Mouse (Mus musculus) adrenal gland, postnatal 10 days (tissue): Measurements from ENCODE around the gene Col4a1. TPM values are rescaled to one million over a fixed set of nuclear protein-coding genes. Genes with fewer than 3 reads are reported as not detected.

Experiments
- DNase-seq: peaks from one replicate; pipeline ENCODE4 v3.0.0; 2021; ENCODE audit warnings: mixed read lengths
- total RNA-seq, 2 experiments: library from RNA; stranded (reverse); gene quantifications; 2 replicates each; pipeline ENCODE4 v1.2.3; 2021

Gene Col4a1
- total RNA-seq, 2 experiments from 2014 or later = 677 to 700 TPM

DNA sequence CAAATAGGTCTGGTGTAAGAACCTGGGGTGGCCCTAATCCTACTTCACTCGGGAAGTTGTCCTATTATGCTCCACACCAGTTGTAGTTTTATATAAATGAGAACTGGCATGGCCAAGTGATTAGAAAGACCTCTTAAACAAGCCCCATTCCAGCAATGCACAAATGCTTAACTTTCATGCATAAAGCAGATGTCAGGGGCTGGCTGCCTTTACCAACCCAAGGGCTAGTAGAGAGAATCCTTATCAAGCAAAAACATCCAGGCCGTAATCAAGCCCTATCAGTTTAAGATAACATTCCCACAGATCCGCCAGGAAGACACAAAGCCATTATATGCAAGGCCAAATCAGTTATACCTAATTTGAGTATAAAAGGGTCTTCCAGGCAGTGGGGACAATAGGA is 46.7 kb downstream of the Col4a1 start:
- DNase-seq = no peak

GRCm38 (mm10) chr8:11263848-11264247 is 48.8 kb downstream of the Col4a1 start:
- no peak for DNase-seq

- no peak for DNase-seq
Measured at GRCm38 (mm10) chr8:11262031-11262735, 50.4 kb downstream of the Col4a1 start.

DNA sequence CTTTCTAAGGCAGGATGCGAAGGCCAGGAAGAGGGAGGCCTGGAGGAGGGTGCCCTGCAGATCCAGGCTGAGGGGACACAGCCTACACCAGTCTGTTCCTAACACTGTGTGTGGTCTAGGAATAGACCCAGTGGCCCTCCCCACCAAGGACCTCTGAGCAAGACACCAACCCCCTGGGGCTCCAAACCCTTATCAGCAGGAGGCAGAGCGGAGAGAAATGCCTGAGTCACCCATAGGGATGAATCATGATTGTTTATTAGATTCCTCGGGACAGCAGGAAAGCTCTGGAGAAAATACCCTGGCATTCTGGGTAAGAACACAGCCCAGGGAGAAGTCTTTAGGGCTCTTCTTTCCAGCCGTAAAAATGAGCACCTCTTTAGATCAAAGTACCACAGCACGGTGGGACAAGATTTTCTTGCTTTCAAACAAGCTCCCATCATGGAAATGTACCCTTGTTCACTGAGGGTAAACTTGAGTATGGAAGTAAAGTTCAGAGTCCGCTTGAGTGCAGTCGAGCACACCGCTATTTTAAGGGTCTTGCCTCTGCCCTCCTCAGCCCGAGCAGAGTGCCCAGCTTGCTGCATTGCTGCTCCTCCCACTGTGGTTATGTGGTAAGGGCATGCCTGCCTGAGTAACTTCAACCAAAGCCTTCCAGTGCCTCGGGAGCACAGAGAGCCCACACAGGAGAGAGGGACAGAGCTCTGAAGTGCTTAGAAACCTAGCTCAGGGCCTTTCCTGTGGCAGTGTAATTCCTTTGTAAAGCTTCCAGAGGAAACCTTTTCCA is 52.6 kb downstream of the Col4a1 start:
- peak; percentile 65 for DNase-seq

- DNase-seq = peak; percentile 52
Measured at GRCm38 (mm10) chr8:11258517-11259136, 54.0 kb downstream of the Col4a1 start.

DNA sequence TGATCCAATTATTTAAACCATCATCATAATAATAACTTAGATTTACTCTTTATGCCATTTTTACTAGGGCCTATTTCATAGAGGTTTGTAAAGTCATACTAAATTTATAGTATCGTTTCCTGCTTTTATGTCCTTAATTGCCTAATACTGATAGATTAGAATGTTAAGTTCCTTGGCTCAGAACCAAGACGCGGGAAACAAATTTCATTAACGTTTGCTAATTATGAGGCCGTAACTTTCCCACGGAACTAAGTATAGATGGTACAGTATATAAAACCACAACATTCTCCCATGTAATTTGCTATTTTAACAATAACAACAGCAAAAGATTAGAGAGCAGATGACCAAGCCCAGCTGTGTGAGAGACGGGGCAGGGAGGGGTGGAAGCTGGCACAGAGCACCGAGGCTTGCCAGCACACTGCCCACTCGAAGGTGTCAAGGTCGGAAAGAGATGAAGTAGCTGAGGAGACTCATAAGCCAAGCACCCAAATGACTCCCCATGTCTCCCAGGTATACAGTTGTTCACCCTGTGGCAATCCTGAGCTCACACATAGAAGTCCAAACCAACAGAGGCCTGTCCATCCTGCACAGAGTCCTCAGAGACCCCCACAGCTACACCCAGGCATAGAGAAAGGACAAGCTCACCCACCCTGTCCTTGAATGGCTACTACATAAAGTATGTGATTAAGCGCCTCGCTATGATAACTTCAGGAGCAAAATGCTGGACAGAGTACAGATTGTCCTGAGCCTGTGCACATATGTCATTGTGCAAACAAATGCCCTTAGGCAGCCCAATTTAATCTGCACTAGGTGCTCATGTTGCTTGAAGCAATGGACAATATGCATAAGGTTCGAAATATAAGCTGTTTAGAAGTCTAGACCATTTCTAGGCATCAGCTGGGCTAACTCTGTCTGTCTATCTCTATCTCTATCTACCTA is 55.3 kb downstream of the Col4a1 start:
- DNase-seq = no peak

DNA sequence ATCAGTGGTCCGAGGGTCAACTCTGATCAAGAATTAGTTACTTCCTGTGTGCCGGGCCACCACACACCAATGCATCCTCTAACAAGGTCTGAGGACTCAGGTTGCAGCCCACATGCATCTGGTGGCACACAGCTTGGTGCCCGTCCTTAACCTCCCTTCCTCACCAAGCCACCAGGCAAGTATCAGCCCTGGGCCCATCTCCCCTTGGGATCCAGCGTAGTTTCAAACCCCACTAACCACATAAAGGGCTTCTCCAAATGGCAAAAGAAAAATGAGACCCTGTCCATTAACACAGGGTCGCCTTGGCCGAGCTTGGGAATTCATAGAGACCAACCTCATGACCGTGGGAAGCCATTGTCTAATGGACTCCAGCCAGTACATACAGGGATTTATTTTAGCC is 56.2 kb downstream of the Col4a1 start:
- DNase-seq = no peak

- DNase-seq = no peak
Measured at GRCm38 (mm10) chr8:11255680-11256079, 56.9 kb downstream of the Col4a1 start.

DNA sequence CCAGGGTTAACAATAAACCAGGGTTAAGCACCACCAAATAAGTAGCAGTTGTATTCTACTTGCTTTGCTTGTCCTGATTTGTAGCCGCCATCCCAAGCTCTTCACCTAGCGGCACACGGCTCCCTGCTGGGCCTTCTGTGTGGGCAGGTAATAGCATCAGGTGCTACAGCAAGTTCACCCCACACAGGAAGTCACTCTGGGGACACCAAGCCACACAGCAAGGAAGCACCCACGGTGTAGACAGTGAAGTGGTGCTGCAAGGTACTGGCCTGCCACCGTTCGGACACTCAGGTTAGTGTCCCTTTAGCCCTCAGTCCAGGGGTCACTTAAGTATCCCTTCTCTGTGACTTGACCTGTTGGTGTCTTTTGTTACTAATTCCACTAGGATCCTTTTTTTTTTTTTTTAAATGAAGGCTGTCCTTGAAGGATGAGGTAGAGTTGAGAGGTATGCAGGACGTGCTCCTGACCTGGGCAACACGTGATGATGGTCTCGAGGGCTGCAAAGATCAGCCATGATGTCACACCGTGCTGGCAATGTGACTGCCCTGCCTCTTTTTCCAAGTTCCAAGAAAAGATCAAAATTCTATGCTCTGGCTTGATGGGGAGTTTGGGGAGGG is 57.6 kb downstream of the Col4a1 start:
- DNase-seq = no peak

DNA sequence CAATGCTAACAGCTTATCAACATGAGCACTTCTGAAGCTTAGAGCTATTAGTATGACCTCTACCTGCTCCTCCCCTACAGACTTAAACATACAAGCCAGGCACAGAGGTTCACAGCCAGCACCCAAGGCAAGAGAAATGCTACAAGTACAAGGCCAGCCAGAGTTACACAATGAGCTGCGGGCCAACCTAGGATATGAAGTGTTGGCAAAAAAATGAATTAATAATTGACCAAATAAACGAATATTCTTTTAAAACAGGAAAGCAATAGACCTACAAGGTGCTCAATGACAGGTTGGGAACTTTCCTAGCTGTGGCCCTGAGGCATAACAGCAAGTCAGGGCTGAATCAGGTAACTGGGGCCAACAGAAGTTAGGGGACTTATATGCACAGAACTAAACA is 58.1 kb downstream of the Col4a1 start:
- no peak for DNase-seq

GRCm38 (mm10) chr8:11253556-11253955 is 59.1 kb downstream of the Col4a1 start:
- DNase-seq = peak; percentile 91

DNA sequence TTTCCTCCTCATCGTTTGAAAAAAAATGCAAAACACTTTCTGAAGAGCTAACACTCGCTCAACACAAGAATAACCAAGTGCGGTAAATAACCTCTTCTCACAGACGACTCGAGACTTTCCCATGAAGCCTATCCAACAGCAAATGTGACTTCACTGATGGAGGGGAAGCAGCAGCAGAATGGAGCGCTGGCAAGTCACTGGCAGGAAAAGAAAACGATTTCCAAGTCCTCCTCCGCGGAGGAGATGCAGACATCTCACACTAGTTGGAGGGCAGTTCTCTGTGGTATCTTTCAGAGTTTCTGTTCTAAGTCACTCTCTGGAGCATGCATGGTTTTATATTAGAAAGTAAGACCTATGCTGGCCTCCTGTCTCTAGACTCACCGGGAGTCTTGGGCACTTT is 59.6 kb downstream of the Col4a1 start:
- DNase-seq = no peak

GRCm38 (mm10) chr8:11252235-11252774 is 60.3 kb downstream of the Col4a1 start:
- DNase-seq = no peak

DNA sequence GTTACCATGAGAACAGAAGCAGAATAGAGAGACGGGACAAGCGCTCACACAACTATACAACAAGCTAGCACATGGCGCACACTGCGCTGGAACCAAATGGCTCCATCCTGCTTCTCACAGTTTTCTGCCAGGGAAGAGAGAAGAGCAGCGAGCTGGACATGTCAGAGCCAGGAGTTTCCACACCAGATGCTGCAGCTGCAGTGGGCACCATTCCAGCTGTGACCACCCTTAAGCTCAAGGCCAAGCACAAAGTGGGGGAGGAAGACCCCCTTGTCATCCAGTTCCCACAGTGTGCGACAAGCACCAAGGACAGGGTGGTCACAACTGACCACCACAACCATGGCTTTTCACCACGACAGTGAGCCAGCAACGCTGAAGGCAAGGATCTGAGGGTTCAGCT is 62.5 kb downstream of the Col4a1 start:
- no peak for DNase-seq

GRCm38 (mm10) chr8:11249541-11250058 is 63.0 kb downstream of the Col4a1 start:
- DNase-seq = peak; percentile 53

DNA sequence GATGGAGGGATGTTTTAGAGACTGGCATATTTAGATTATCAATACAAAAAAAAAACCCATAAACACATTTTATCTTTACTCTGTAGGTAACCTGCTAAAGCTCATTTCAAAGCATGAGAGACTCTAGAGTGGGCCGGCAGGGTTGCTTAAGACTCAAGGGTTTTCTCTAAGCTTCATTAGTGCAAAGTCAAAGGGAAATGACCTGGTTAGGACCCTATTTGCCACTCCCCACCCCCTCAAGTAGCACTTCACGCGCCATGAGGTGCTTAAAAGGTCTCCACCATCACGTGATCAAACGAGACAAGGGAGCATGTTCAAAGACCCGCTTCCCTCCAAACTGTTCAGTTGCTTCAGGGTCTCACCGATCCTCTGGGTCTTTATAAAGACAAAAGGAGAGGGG is 63.9 kb downstream of the Col4a1 start:
- DNase-seq = no peak

DNA sequence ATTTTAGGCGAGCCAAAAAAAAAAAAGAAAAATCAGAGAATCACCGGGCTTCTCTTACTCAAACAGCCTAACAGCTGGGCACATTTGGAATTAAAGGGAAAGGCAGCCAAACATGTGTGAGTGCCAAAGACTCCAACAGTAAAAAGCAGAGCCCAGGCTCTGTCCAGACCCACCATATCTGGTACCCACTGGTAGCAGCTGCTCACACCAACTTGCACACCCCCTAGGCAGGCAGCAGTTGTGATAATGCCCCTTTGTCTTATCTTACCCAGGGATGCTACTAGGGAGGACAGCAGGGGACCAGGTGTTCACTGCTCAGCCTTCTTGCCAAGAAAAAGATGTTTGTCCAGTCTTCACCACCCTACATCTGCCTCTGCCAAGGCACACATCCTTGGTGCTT is 71.1 kb downstream of the Col4a1 start:
- no peak for DNase-seq

- no peak for DNase-seq
Measured at GRCm38 (mm10) chr8:11234879-11235210, 77.8 kb downstream of the Col4a1 start.

GRCm38 (mm10) chr8:11234151-11234878 is 78.3 kb downstream of the Col4a1 start:
- no peak for DNase-seq

- no peak for DNase-seq
Measured at GRCm38 (mm10) chr8:11233009-11233408, 79.6 kb downstream of the Col4a1 start.

DNA sequence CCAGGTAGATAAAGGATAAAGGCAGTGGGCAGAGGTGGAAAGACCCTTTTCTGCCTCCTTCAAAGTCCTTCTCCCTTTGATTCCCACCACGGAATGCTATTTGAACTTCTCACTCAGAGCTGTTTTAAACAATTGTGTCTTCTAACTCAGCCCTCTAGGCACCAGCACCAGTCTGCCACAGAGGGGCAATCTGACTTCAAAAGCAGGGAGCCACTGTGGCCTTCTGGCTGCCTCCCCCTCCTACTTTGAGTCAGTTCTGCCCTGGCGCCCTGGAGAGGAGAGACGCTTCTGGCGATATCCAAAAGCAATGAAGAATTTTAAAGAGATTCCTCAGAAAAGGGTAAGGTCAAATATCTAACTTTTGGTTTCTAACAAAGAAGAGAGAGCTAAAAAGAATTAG is 82.3 kb downstream of the Col4a1 start:
- DNase-seq = peak; percentile 41
